In the genomic region with DNA sequence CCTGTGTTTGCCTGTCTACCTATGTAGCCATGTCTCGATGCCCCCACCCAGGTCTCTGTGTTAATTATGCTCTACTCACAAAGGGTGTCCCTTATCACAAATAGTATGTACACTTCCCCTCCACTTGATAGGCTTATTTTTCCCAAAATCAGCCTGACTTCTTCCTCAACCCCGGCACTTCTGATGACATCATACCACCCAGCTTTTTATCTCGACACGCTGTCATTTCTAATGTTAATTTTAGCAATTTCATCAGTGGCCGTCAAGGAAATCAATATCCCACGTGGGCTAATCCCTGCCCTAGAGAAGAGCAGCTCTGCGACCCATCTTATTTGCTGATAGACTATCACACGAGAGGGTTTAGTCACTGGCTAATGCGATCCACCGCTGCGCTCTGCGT, we compare ENCODE assay signal across 18 mouse cellular contexts.
"Had no signal": no experiment of that assay in that cellular context is flagged by ENCODE, and none has a peak within 500 bp of the region (broad histone marks: within the 10 kb centered on the region; RNA-seq: fewer than 3 reads in every experiment).

No protein-coding gene starts in this region.

- H3K36me3 ChIP-seq: limb, embryonic 10.5 days; limb, embryonic 13.5 days; liver, embryonic 12.5 days; liver, embryonic 15.5 days; lung, embryonic 15.5 days; neural tube, embryonic 13.5 days; stomach, embryonic 15.5 days had no signal

- H3K27ac ChIP-seq: layer of hippocampus, adult 2 months; limb, embryonic 10.5 days; limb, embryonic 13.5 days; liver, embryonic 15.5 days; lung, embryonic 15.5 days; stomach, embryonic 15.5 days had no signal

- H3K4me2 ChIP-seq: limb, embryonic 13.5 days; liver, embryonic 12.5 days; liver, embryonic 15.5 days; lung, embryonic 15.5 days; neural tube, embryonic 13.5 days; stomach, embryonic 15.5 days had no signal

- DNase-seq: kidney, adult 18-20 months; kidney, postnatal 25 days; layer of hippocampus, adult 9-11 months; lung, adult 18-20 months; lung, postnatal 10 days; lung, postnatal 36 days; right cerebral cortex, postnatal 25 days; spleen, adult 18-20 months; thymus, postnatal 25 days had no signal

- H3K27me3 ChIP-seq: limb, embryonic 13.5 days; liver, embryonic 12.5 days; liver, embryonic 15.5 days; megakaryocyte, embryonic 14.5 days; neural tube, embryonic 13.5 days; stomach, embryonic 15.5 days had no signal

- H3K4me3 ChIP-seq: layer of hippocampus, adult 2 months; limb, embryonic 10.5 days; limb, embryonic 13.5 days; liver, embryonic 12.5 days; liver, embryonic 15.5 days; lung, embryonic 15.5 days; neural tube, embryonic 13.5 days; stomach, embryonic 15.5 days had no signal

- H3K9me3 ChIP-seq: limb, embryonic 10.5 days; limb, embryonic 13.5 days; liver, embryonic 15.5 days; lung, embryonic 15.5 days; neural tube, embryonic 13.5 days; stomach, embryonic 15.5 days had no signal

- H3K9ac ChIP-seq: limb, embryonic 13.5 days; liver, embryonic 12.5 days; liver, embryonic 15.5 days; lung, embryonic 15.5 days; neural tube, embryonic 13.5 days; stomach, embryonic 15.5 days had no signal
